Mouse (Mus musculus) heart, adult 8-10 months (tissue): Measurements from ENCODE around the gene H3f3a. TPM values are rescaled to one million over a fixed set of nuclear protein-coding genes. Genes with fewer than 3 reads are reported as not detected.

ENCODE experiments used
- DNase-seq: peaks from one replicate; pipeline ENCODE4 v3.0.0; 2022; ENCODE audit warnings: low spot score
- total RNA-seq, 4 experiments: library from RNA; stranded (reverse); gene quantifications; 2 replicates each; pipeline ENCODE4 v1.2.4; 2022

The H3f3a gene
- total RNA-seq, 4 experiments from 2014 or later = 363 to 431 (median 376) TPM

DNA sequence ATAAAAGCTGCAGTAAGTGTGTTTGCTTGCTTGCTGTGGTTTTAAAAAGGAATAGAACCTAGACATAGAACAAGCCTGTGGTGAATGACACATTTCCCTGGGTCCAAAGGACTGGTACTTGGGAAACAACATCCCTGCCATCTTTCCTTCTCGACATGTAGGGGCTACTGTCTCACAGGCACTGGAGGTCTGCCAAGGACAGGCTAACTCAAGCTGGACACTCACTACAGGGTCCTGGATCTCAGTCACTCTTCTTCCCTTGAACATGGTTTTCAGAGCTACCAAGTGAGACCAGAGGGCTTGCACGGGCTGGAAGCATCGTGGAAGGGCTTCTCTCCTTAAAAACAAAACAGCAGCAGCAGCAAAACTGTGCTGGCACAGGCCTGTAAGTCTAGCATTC, 10.0 kb upstream of the H3f3a start:
- DNase-seq = no peak

DNA sequence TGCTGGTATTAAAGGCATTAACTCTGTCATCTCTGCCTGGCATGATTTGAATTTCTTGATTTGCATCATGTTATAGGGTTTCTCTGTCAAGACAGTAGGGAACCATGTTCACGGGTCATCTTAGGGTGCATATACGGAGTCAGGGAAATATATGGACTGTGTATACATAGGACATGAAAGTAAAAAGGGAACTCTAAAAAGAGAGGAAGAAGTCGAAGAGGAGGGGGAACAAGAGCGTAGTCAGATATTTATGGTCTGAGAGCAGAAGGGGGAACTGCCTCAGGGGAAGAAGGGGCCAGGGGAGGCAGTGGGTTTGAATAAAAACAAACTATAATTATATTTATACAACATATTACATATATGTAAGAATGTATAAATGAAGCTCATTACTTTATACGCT, 8.5 kb upstream of the H3f3a start:
- no peak for DNase-seq

DNA sequence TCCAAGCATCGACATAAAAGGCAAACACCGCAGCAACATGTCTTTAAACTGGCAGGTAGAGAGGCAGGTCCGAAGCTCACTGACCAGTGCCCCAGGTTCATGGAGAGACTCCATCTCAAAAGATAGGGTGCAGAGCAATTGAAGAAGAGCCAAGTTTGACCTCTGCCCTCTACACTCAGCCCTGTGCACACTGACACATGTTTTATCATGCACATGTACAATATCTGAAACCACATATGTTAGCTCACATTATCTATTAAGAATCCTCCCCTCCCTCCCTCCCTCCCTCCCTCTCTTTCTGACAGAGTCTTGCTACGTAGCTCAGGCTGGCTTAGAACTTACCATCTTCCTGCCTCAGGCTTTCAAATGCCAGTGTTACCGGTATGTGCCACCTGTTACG, 7.4 kb upstream of the H3f3a start:
- DNase-seq = no peak

DNA sequence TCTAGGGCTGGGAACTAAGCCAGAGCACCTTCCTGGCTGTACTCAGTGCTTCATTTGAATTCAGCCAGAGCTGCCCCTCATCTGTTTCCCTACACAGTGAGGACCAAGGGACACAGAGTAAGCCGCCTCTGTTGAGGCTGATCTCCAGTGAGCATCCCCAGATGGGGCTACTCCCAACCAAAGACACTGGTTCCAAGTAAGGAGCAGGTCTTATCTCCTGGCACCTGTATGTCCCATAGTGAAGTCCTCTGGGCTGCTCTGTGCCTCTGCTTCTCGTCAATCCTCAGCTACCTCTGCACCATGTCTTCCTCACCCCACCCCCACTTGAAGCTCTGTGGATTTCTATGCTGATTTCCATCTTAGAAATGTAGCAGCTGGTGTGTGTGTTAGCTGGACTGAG, 4.3 kb upstream of the H3f3a start:
- no peak for DNase-seq

DNA sequence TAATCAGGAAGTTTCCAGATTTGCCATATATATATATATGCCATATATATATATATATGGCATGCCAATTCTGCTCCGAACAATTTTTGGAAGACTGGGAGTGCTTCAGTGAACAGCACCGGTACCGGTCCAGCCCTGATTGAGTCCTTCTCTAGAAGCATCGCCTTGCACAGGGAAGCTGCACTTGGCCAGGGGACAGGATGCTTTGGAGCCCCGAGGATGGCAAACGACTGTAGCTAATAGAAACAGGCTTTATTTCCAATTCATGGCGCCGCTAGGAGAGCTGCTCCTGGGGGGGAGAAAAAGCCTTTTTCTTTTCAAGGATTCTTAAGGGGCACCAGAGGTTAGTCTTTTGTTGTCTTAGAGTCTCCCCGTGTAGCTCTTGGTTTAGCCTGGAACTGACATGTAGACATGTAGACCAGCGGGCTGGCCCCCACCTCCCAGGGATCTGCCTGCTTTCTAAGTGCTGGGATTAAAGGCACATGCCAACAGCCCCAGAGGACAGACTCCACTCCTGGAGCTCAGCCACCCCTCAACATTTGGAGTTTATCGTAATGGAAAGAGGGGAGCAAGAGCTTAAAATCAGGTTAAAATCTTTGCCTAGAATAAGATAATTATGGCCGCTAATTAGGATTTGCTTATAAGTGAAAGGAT, 1.8 kb upstream of the H3f3a start:
- DNase-seq = no peak

DNA sequence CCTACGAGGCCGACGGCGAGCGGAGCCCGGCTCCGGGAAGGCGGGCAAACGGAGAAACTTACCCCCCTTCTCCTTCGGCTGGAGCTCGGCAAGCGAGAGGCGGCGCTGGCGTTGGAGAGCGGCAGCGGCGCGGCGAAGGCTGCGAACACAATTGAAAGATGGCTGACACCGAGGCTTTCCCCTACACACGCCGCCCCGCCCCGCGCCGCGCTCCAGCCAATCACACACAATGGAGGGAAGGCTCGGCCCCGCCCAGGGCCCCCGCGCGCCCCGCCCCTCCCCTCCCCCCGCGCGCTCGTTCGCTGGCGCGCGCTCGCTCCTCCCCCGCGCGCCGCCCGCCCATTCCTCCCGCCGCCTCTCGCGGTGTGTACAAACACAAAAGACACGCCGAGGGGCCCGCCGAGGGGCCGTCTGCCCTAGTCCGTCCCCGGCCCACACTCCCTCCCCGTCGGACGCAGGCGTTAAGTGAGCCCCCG, 296 bp downstream of the H3f3a start:
- DNase-seq = peak; percentile 95

DNA sequence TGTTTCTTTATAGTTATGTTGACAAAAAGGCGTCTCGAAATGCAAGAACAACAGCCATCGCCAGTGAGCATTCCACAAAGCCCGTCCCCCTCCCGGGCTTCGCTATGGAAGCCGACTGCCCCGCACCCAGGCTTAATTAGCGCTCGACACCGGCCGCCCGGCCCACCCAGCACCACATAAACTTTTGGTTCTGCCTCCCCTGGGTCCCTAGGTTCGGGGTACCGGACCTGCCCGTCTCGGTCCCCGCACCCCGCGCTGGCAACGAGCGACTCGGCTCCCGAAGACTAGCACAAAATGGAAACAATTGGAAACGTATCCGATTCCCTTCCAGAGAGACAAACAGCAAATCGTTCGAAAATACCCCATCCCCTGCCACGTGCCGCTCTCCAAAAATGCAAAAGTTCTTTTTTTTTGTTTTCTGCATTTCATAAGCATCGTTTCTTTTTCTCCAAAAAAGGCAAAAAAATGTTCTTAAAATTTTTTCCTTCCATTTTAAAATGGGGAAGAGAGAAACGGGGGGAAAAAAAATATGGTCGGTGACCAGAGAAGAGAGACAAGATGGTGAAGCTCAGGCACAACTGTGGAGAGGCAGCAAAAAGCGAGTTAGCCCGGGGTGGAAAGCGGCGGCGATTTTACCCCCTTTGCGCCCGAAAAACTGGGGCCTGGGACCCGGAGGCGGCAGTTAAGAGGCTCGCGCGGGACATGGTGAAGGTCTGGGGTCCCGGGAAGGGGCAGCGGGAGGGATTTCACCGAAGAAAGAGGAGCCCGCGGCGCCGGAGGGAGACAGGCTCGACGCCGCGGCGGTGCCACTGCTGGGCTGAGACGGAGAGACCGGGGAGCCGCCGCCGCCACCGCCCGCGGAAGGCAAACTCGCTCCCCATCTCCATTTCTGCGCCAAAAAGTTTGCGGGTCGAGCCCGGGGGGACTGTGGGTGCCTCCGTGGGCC, 1.0 kb downstream of the H3f3a start:
- DNase-seq = peak; percentile 53

DNA sequence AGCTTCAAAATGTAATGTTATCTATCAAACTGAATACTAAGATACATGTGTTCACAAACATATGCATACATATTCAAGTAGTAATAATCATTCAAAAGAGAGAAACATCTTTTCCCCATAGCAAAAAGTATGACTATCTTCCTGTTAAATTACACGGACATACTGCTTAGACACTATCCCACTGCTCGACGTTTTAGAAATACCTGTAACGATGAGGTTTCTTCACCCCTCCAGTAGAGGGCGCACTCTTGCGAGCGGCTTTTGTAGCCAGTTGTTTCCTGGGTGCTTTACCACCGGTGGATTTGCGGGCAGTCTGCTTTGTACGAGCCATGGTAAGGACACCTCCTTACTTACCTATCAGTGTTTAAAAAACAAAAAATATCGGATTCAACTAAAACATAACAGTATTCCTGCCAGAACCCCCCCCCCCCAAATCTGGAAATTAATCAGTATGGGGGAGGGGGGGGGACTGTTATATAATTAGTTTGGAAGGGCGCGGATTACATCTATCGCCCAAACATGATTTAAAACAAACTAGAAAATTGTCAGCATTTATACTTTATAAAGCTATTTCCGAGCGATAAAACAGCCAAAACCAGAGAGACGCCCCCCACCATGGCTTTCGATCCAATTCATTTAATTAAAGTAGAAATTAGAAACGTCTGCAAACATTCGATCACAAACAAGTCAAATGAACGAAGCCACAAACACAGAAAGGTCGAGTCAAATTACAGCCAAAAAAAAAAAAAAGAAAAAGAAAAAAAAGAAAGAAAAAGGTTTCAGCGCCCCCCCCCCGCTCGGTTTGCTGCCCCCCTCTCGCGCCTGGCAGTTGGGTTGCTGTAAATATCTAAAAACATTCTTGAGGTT, 1.9 kb downstream of the H3f3a start:
- no peak for DNase-seq

DNA sequence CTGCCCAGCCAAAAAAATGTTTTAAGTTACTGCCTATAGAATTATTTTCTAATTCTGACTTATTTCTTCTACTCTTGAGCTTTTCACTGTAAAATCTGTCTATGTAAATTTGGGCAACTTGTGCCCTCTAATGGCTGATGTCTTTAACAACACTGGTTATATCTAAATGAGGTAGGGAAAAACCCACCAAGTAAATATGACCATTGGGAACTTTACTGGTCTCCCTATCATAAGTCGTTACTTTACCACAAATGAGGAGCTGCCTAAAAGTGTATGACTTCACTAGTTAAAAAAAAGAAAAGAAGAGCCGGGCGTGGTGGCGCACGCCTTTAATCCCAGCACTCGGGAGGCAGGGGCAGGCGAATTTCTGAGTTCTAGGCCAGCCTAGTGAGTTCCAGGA, 2.8 kb downstream of the H3f3a start:
- DNase-seq = peak; percentile 31

DNA sequence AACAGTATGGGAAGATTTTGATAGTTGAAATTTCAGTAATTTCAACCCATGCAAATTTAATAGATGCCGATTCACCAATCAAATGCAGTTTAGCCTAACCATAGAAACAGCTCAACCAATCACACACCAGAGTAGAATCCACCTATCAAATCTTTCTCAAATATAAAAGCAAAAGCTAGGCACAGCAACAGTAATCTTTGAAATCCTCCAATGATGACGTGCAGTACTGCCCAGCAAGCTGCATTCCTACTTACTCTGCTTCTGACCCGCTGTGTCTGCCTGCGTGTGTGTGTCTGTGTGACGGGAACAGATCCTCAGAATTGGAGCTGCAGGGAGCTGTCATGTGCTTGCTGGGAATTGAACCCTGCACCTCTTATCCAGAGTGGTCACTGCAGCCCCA, 4.9 kb downstream of the H3f3a start:
- DNase-seq = no peak

DNA sequence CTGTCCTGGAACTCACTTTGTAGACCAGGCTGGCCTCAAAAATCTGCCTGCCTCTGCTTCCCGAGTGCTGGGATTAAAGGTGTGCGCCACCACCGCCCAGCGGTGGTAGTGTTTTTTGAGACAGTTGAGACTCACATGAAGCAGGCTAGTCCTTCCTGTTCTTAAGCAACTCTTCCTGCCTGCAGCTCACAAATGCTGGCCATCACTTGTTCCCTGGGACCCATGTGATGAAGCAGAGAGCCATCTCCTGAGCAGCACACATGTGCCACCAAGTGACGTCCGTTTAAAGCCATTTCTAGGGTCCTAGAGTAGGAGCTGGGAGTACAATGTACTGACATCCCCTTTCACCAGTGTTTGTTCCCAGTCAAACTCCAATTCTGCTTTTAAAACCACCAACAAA, 9.9 kb downstream of the H3f3a start:
- DNase-seq = no peak

DNA sequence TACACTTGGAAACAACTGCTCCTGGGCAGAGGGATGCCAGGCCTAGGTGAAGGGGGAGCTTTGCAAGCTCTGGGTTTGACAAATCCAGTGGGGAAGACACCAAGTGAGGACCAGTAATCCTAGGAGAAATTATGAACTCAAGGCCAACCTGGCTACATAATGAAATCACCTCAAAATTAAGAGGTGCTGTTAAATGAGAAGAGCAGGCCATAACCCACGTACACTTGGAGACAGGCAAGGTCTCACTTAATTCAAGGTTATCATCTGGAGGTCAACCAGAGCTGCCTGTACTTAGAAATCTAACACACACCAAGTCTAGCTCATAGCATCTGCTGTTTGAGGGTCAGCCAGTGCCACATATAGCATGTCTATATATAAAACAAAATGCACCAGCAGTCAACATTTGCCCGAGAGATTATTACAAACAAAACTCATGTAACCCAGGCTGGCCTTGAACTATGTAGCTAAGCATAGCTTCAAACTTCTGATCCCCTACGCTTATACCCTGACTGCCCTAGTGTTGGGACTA, 12.2 kb downstream of the H3f3a start:
- no peak for DNase-seq

DNA sequence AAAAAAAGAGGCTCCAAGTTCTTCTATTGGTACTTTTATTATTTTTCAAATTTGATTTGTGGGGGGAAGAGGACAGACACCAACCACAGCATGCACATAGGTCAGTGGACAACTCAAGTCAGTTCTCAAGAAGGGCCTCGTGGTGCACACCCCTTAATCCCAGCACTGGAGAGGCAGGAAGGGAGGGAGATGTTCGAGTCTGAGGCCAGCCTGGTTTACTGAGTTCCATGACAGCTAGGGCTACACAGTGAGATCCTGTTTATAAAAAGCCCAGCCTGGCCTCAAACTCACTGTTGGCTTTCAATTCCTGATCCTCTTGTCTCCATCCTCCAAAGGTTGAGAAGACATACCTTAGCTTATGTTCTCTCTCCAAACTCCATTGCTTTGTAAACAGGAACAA, 12.9 kb downstream of the H3f3a start:
- DNase-seq = no peak

DNA sequence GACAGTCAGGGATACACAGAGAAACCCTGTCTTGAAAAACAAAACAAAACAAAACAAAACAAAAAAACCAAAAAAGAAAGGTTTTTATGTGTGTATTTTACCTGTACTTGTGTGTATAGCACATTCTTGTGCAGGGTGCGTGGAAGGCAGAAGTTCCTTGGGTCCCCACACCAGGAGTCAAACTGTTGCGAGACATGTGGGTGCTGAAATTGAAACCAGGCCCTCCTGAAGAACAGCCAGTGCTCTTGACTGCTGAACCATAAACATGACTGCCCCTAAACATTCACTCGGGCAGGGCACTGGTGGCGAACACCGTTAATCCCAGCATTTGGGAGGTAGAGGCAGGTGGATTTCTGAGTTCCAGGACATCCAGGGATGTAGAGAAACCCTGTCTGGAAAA, 13.7 kb downstream of the H3f3a start:
- no peak for DNase-seq

DNA sequence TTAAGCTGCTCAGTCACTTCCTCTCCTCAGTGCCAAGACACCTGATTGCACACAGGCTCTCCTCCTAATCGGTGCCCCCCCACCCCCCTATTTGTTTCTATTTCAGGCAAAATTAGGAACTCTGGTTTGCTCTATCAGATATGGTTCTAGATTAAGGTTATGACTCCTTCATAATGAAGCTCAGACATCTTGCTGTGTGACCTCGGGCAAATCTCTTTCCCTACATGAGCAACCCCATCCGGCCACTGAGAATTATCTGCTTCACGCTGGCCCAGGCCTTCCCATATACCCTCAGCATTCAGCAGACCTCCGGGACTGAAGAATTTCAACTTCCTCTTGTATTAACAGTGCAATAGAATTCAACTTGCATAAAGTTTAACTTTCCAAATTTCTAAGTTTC, 14.5 kb downstream of the H3f3a start:
- no peak for DNase-seq

DNA sequence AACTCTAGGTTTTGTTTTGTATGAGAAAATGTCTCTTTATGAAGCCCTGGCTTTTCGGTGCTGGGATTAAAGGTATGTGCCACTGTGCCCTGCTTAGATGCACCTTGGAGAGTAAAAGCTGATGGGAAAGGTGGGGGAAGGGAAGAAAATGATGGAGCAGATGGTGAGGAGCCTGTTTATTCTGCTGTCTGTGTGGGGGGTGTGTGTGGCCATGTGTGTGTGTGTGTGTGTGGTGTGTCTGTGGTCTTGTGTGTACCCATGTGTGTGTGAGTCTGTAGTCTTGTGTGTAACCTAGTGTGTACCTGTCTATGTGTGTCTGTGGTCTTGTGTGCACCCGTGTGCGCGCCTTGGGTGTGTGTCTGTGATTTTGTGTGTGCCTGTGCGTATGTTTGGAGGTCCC, 15.1 kb downstream of the H3f3a start:
- DNase-seq = no peak

DNA sequence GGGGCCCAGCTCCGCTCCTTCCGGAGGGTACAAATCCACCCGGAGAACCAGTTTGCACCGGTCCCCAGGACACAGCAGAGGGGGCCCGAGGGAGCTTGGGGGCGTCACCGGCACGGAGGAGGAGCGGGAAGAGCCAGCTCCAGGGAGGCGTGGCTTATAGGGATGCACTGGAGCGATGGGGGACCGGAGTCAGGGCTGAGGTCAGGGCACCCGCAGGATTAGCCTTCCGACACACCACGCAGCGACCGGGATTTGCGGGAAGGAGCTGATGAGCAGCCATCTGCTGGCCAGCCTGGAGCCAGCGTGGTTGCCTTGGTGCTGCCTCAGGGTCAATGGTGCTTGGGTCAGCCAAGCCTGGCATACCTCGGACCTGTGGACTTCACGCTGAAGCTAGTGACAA, 19.6 kb downstream of the H3f3a start:
- DNase-seq = no peak

DNA sequence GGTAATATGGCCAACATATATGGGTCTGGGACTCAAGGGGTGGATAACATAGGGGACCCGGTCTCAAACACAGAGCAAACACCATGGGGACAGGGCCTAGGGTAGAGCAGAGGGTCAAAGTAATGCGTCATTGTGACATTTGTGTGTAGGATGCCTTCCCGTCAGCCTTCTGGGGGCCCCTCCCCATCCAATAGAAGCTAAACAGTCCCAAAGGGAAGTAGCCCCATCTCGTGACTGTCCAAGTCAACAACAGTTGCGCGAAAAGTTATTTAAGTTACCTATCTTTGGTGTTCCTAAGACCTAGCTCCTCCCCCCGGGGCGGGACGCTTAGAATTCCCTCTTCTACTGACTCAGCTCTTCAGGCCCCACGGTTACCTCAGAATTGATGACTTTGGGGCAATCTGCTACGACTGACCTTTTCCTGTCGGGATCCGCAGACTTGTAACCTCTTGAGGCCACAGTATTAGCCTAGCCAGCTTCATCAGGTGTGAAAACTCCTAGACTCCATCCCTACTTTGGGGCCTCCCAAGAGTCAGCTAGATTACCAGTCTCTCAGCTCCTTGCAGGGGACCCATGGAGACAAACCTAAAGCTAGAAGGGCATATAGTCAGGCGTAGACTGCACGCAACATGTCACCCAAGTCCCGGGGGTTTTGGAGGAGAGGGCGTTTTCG, 20.2 kb downstream of the H3f3a start:
- no peak for DNase-seq

DNA sequence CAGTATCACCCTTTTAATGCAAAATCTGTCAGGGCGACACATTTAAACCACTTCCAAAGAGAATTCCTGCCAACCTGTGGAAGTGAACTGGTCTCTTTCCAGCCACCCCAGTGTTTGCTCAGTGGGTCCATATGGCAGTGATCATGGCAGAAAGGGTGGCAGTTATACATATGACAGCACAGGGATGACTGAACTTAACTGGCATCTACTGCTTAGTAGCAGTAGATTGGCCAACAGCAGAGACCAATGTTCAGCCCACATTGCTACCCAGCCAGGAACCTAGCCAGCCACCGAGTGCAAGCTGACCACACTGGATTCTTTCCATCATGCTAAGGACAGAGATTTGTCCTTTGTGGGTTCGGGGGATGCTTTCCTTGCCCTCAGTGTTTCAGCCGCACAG, 20.9 kb downstream of the H3f3a start:
- DNase-seq = no peak

DNA sequence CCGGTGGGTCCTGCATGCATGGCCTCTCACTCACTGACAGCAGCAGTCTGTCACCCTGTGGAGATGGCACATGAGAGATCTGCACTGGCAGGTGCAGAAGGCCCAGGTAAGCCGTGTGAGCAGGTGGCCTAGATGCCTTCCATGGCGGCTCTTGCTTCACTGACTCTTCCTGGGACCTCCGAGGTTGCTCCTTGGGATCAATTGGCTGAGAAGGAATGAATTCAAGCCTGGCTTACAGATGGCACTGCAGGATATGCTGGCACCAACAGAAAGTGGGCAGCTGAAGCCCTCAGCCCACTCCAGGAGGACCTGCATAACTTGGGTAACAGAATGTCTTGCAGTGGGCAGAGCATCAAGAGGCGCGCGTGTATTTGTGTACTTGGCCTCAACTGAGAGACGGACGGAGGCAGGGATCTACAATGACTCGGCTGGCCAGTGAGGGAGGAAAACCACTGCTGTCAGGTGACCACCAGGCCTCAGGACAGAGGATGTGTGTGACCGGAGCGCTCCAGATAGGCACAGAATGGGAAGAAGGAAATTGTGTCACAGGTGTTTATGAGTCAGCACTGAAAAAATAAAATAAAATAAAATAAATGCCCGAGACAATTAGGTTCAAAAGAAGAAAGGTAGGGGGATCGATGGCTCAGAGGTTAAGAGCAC, 21.8 kb downstream of the H3f3a start:
- DNase-seq = no peak

DNA sequence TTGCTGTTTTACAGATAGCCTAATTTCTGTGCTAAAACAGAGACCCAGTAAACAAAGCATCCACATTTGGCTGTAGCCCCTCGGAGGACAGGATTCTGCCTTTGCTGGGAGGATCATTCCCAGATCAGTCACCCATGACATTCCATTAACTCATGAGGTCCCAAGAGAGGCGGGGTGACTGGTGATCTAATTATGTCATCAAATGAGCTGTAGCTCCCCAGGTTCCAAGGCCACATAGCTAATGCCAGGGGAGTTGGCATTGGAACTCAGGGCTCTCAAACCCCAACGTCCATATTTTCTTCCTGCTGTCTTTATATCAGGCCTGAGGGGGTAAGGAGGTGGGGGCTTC, 30.2 kb downstream of the H3f3a start:
- DNase-seq = no peak
